Mouse (Mus musculus) c-Kit-negative CD71-positive TER-119-positive erythroid progenitor cells, embryonic 14.5 days (primary cell): Measurements from ENCODE around the gene Rtkn.

Experiments
- DNase-seq: peaks from one replicate; pipeline ENCODE4 v3.0.0-alpha.2; 2013; ENCODE audit warnings: low read depth, low spot score

Gene Rtkn

GRCm38 (mm10) chr6:83116373-83117164, 18.7 kb upstream of the Rtkn start:
- DNase-seq = no peak

GRCm38 (mm10) chr6:83117165-83117438, 18.2 kb upstream of the Rtkn start:
- DNase-seq = no peak

- DNase-seq = no peak
These were observed 17.6 kb upstream of the Rtkn start for GRCm38 (mm10) chr6:83117616-83118015.

- no peak for DNase-seq
These were observed 16.9 kb upstream of the Rtkn start for GRCm38 (mm10) chr6:83118369-83118768.

- DNase-seq = no peak
These were observed 16.2 kb upstream of the Rtkn start for GRCm38 (mm10) chr6:83118825-83119733.

GRCm38 (mm10) chr6:83119734-83120051, 15.6 kb upstream of the Rtkn start:
- no peak for DNase-seq

- peak; percentile 92 for DNase-seq
These were observed 14.1 kb upstream of the Rtkn start, which contains the start of gene Wbp1 for GRCm38 (mm10) chr6:83120930-83121862. Gene Wbp1, minus strand, starts transcription at chr6:83121559.

GRCm38 (mm10) chr6:83121863-83122710, 13.2 kb upstream of the Rtkn start:
- DNase-seq = no peak

GRCm38 (mm10) chr6:83122961-83123360, 12.3 kb upstream of the Rtkn start:
- DNase-seq = no peak

- DNase-seq = peak; percentile 90
These were observed 10.4 kb upstream of the Rtkn start for GRCm38 (mm10) chr6:83124851-83125312.

GRCm38 (mm10) chr6:83125331-83125730, 9.9 kb upstream of the Rtkn start, which contains the start of gene Ino80b:
Gene Ino80b, minus strand, starts transcription at chr6:83125431.
- no peak for DNase-seq

- no peak for DNase-seq
These were observed 7.8 kb upstream of the Rtkn start for GRCm38 (mm10) chr6:83127419-83127818.

GRCm38 (mm10) chr6:83131469-83132034, 3.7 kb upstream of the Rtkn start:
- DNase-seq = no peak

- DNase-seq = no peak
These were observed 2.9 kb upstream of the Rtkn start for GRCm38 (mm10) chr6:83132176-83132919.

GRCm38 (mm10) chr6:83134226-83134625, 1.0 kb upstream of the Rtkn start:
- no peak for DNase-seq

- no peak for DNase-seq
These were observed 403 bp downstream of the Rtkn start for GRCm38 (mm10) chr6:83135571-83136161.

GRCm38 (mm10) chr6:83136291-83136880, 1.1 kb downstream of the Rtkn start:
- no peak for DNase-seq

GRCm38 (mm10) chr6:83136881-83137575, 1.8 kb downstream of the Rtkn start:
- DNase-seq = no peak
